Mouse (Mus musculus) cerebellum, adult 9-11 months (tissue): ENCODE measurements around the gene Wfdc12.

ENCODE experiments used
- DNase-seq: peaks from one replicate; pipeline ENCODE4 v3.0.0; 2022

The Wfdc12 gene

DNA sequence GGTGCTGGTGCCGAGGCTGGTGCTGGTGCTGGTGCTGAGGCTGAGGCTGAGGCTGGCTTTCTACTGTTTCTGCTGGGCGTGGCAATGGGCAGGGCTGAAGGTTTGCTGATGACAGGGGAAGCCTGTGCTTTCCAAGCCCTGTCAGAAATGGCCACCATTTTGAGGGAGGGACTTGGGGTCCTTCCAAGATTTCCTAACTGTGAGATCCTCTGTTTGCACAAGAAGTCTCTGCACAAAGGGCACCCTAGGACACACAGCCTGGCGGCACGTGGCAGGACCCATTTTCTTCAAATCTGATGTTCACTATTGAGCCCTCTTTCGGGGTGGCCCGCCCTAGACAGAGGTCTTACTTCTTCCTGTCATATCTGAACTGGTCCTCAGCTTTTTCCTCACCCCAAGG lies at the start of gene Wfdc12:
Gene Wfdc12, minus strand, starts transcription at position 33 of the 400 bp plus-strand sequence.
- no peak for DNase-seq

DNA sequence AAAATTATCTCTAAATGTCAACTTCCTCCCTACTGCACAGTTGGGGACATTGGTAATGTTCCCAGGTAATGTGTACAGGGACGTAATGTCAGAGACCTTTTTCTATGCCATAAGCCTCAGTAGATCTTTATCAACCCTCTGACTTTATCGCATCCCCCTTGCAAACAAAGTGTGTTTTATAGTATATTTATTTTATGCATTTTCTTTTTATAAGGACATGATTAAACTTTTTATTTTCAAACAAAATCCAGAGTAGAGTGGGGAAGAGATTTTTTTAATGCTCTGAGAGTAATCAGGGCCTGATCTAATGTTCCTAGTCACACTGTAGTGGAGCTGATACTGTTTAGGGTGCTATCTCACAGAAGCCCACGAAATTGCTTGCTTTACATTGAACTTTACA lies 48.0 kb upstream of the Wfdc12 start, which contains the start of gene Svs2:
Gene Svs2, minus strand, starts transcription at position 101 of the 400 bp plus-strand sequence.
- no peak for DNase-seq

DNA sequence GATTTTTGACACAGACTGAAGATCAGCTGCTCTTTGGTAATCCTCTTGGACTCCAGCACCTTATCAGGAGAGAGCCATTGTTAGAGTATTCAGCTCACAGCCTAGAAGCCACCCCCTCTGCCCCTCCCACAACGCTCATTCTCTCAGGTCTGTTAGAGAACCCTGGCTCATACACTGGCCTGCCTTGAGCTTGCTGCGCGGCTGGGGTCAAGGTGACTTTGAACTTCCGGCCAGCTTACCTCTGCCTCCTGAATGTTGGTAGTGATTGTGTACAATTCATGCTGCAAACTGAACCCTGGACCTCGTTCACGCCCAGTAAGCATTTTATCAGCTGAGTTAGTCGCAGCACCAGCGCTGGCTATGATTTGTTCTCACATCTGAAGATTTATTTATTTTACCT lies 42.3 kb upstream of the Wfdc12 start:
- DNase-seq = no peak

DNA sequence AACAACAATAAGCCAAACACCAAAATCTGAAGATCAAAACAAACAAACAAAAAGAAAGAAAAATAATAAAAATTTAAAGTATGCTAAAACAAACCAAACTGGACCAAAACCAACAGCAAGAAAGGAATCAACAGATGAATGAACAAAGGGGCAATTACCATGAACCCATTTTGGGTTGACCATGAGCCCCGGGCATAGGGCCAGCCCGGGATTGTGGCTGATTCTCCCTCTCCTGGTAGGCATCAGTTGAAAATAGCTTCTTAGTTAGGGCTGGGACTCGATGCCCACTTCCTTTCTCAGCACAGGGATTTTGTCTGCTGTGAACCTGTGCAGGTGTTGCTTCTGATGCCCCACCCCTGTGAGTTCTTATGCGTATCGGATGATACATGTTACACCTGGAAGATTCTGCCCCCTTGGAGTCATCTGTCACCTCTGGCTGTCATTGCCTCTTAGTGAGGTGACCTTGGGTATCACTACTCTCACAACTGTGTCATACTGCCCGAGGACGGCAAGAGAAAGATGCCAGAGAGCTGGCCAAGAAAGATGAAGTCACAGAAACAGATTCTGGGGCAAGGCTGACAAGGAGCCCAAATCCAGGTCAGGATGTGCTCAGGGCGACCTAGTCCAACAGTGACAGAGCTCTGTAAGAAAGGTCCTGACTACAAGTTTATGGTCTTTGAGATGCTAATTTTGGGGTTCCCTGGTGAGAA lies 38.1 kb upstream of the Wfdc12 start:
- peak; percentile 5 for DNase-seq

DNA sequence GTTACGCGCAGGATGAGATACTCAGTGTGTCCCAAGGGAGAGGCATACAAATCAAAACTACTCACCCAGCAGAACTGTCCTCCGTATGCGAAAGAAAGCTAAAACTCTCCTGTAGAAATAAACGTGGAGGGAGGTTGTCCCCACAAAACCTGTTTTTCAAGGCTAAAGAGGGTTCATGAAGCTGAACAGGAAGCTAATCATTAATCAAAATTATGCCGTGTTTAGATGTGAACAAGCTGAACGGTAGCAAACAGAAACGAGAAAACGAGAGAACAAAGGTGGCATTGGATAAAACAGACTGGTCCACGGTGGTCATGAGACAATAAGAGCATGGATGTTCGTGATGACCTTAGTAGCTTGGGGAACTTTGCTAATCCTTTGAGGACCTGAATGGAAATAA lies 31.1 kb upstream of the Wfdc12 start, which contains the start of gene Wfdc15b:
Gene Wfdc15b, minus strand, starts transcription at position 139 of the 400 bp plus-strand sequence.
- DNase-seq = no peak

DNA sequence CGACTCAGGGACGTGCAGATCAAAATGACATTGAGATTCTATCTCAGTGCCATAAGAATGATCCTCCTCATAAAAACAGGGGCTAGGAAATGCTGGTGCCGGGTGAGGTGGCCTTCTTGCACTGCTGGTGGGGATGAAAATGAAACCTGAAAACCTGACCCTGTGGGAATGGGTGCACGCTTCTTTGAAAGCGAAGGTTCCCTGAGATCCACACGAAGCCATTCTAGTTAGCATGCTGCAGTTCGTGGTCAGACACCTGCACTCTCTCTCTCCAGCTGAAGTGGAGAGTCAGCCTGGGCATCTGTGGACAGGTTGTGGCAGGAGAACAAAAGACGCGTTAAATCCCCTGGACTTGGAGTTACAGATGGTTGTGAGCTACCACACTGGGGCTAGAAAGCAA lies 28.9 kb upstream of the Wfdc12 start:
- no peak for DNase-seq

DNA sequence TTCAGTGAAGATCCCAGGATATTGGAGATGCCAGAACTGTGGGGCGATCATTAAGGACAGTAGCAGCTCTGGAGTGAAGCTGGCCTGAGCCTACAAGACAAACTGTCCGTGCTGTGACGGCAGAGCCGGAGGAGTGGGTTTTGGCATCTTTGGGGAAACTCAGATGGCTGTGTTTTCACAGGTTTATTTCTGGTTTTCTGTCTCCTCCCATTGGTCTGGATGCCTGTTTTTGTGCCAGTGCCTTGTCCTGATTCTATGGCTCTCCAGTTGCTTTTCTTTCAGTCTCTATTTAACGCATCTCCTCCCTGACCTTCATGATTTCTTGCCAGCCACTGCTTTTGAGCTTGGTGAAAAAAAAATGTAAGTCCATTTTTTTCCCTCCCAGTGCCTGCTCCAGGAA lies 22.3 kb upstream of the Wfdc12 start:
- DNase-seq = peak; percentile 17

DNA sequence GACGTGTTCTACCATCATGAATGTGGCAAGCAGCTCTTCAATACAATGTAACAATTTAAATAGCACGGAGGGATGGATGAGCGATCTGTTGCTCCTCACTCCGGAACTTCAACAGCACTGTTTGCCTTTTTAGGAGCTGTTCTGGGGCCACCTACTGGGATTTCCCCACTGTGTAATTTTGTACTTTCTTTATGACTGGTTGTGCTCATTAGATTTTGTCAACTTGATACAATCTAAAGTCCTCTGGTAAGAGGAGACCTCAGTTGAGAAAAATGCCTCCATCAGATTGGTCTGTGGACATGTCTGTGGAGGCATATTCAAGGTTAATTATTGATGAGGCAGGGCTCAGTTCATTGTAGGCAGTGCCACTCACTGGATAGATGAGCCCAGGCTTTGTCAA lies 20.5 kb upstream of the Wfdc12 start:
- DNase-seq = no peak

DNA sequence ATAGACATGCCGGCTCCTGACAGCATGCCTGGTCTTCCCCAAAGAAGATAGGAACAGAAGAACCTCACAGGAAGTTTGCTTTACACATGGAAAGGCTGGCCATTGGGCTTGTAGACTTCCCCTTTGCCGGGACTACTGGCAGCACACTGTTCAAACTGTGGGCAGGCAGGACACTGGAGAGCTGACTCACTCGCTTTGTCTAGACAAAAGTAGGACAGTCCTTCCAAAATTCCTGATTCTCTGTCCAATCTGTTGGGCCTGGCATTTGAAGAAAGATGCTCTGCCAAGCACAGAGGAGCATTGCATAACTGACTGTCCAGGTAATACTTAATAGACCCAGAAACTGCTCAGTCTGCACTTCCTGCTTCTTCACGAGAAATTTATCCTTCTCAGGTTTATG lies 16.3 kb upstream of the Wfdc12 start:
- peak; percentile 88 for DNase-seq

DNA sequence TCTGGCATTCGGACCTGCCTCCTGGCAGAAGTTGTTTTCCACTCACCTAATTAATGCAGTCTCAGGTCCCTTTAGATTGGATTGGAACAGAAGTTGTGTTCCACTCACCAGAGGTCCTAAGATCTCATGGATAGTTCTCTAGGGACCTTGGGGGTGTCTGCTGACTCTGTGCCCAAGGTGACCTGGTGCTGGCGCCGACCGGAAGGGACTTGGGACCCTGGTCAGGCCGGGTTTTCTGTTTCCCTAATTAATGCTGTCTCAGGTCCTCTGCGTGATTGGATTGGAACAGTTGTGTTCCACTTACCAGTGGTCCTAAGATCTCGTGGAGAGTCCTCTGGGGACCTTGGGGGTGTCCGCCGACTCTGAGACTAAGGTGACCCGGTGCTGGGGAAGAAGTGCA lies 15.6 kb upstream of the Wfdc12 start:
- DNase-seq = peak; percentile 10

DNA sequence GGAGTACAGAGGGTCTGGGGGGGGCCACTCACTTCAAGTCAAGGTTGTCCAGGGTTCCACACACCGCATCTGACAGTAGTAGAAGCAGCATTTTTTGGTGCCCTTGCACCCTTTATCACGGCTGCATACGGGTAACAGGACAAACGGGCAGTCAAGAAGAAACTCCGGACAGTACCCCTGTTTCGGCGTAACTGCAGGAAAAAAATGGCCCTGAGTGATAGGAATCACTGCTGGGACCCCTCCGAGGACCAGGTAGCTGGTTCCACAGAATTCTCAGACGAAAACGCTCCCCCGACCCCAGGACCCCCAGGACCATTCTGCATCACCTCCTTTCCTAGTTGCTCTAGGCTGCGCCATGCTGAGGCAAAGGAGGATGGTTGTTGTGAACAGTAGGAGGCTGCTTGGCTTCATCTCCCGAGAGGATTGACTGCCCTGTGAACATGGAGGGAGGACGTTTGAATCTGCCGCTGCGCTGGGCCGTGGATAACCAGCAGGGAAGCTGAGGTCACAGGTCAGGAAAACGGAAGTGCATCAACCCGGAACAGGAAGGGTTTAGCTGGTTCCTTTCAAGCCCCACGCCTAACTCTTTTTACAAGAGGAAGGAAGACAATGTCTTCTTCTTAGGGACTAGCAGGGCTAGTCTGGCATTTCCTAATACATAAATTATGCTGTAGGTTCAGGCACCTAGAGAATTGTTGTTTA lies 9.4 kb upstream of the Wfdc12 start, which contains the start of gene Wfdc15a:
Gene Wfdc15a, minus strand, starts transcription at position 505 of the 702 bp plus-strand sequence.
- DNase-seq = no peak

DNA sequence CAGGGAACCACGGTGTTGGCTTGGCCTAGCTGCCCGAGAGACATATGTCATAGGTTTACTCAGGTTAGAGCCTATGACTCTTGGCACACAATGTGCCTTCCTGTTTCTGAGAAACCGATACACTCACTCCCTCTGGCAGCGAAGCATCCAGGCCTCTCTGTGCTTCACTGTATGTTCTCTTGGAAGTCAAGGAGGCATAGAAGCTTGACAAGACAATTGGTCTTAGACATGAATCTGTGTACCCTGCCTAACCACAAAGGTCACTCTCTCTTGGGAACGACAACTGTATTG lies 6.2 kb upstream of the Wfdc12 start:
- no peak for DNase-seq

DNA sequence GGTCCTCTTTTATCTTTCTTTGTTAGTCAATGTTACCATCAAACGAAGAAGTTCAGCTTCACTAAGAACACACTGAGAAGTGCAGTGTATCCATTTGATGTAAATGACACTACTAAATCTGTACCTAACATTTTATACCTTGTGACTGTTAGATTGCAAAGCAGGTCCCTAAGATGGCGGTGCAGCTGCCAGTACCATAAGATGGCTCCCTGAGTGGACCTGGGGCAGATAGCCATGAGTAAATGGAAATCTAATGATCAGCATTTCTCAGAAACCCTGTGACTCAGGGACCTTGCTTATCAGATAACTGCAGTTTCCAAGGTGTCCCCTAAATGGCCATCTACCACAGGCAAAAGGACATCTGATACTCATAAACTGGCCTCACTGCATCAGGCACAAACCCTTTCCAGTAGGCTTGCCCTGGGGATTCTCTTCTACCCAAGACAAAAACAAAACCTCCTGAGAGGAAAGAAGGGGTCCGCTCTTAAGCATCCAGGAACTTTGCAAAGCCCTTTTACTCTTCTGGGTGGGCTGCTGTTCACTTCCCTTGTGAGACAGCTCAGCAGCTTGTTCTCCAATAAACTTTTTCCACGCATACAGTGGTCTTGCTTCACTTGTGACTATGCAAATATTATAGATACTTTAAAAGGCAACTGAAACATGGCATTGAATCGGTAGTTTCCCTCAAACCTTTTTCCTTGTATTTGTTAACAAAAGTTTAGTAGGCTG lies 5.7 kb upstream of the Wfdc12 start:
- no peak for DNase-seq

DNA sequence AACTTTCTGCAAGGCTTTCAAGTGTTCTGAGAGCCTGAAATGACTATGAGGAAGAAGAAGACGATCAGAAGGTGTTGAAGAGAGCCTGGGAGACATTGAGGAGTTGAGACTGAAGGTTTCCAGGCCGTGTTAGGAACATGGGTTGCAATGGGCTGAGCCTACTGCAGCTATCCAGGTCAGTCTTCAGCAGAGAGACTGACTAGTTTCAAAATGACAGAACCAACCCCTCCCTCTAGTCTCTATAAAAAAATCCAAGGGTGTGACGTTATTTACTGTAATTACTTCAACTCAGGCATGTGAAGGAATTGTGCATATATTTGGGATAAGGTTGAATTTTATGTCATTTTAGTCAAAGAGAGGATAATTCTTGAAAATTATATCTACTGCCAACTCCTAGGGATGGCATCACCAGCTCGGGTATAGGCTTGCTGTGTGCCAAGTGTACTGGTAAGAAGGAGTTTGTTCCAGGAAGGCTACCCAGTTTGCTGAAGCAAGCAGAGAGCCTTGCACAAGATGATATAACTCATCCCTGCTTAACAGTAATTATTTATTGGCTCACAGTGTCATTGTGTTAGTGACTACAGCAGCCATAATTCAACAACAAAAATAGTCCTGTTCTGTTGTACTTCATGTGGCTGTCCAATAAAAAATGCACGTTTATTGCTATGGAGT lies 4.7 kb upstream of the Wfdc12 start:
- DNase-seq = no peak

DNA sequence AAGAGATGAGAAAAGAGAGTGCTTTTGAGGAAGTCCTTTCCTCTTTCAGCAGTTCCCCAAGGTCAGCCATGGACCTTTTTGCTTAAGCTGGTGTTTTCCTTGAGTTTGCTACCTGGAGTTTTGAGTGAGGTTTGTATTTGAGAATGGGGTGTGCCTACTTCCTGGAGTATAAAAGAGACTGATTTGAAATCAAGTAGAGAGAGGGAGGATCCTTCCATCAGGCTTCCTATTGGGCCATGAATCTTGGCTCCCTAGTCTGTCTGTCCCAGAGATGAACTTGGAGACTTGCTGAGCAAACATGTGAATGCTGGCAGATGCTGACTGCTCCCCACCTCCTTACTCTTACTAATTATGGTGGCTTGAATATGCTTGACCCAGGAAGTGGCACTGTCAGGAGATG lies 1.9 kb upstream of the Wfdc12 start:
- no peak for DNase-seq

DNA sequence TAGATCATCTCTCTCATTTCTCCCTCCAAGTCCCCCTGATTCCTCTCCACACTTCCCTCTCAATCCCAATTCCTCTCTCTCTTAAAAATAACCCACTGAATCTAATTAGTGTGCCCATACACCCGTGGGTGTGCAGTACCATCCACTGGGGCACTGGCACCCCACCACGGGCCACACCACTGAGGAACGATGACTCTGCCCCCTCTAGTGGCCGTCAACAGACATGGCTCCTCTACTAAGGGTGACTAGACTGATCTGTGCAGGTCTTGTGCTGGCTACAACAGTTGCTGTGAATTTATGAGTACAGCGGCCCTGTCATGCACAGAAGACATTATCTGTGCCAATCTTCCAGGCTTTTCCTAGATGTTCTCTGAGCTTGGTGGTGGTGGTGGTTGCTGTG lies 1.7 kb downstream of the Wfdc12 start:
- DNase-seq = no peak

DNA sequence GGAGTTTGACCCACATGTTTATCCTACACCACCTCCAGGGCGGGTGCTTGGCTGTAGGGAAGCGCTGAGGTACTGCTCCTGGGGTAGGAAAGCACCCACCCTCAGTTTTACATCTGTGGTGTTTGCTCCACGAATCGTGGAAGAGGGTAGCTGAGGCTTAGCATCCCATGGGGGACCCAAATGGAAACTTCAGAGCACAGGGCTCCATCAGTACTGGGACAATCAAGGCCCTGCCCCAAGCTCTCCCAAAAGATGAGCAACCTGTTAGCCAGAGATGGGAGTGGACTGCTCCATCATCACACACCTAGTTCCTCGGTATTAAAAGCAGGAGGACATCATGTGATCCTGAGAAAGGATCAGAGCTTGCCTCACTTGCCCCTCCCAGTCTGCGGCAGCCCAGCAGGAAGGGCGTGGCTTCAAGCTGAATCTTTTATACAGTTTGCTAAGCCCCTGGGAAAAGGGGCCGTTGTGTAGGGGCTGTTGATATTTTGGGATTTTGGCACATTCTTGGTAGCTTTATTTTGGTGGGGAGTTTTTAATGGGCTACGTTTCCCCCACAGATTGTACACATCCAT lies 6.2 kb downstream of the Wfdc12 start:
- no peak for DNase-seq

DNA sequence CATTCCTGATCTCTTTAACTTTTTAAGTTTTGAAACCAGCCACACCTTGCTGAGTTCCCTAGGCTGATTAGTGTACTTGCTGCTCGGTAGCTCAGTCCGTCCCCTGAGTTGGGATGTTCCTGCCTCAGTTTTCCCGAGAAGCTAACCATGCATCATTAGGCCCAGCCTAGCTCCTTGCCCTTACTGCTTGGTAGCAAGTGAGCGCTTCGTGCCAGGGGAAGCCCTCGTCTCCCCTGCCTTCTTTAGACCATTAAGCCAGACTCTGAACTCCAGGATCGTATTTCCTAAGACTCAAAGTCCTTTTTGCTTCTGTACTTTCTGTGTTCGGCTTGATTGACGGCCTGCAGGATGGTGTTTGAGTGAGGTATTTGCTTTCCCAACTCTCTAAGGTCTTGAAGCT lies 7.1 kb downstream of the Wfdc12 start:
- no peak for DNase-seq

DNA sequence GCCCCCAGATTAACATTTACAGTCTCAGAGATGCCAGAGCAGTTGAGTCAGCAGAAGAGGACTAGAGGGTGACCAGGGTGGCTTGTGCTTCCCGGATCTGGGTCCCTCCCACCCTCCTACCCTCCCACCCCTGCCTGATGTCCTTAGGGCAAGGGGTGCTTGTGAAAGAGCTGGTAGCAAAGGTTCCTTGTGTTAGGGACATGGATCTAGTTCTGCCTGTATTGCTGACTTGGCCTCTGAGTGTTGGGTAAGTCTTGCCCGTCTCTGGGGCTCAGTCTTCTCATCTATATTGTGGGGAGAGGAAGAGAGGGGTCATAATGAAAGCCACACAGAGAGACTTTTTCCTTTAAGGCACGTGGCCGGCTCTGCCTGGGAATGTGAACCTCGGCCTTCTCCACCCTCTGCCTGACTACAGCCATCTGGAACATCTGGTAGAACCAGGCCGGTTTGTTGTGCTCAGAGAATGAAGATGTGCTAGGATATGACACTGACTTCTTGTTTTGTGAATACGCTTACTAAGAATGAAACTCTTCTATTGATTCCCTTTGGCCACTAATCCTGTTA lies 7.6 kb downstream of the Wfdc12 start, which contains the start of gene Wfdc5:
Gene Wfdc5, minus strand, starts transcription at position 51 of the 564 bp plus-strand sequence.
- DNase-seq = no peak

DNA sequence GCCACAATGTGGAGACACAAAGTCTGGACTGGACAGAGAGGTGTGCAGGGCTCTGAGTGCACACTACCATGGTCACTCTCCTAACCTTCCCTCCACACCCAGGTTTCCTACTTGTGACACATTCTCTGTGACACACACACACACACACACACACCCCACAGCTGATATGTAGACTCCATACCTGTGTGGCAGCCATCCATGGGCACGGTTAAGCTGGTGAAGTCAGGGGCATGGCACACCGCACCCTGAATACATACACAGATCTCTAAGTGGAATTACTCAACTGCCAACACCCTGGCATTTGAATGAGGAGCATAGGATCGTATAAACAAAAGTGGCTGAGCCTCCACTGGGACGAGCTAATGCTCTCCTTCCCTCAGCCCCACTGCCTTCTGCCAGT lies 9.6 kb downstream of the Wfdc12 start:
- no peak for DNase-seq

DNA sequence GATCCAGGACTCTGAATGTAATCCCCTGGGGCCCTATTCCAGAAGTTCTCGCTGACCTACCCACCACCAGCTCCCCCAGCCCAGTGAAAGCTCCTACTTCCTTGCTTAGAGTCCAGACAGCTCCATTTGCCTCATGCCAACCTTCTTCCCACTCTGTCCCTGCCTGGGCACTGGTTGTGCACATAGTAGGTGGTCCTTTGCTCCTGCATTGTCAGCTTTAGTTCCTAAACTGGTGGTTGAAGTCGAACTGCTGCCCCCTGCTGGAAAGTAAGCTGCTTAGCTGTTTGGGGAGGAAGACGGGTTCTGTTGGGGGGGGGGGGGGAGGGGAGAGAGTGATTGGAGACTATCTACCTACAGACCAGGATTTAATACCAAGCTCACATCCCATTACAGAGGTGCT lies 10.3 kb downstream of the Wfdc12 start:
- no peak for DNase-seq

DNA sequence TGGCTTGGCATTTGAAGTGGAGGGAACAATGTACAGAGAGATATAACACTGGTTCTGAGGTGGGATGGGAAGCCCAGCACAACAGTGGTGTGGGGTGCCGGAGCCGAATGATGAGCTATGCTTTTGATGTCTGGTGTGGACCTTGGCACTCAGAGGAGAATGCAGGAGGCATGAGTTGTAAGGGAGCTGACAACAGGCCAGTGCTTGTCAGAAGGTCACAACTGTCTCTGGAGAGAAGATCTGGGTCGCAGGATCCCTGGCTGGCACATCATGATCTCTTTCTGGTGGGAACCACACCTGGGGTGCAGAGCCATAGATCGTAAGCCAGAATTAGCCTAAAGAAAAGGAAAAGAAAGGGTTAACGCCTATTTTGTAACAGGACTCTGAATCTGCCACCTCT lies 12.6 kb downstream of the Wfdc12 start:
- DNase-seq = no peak

DNA sequence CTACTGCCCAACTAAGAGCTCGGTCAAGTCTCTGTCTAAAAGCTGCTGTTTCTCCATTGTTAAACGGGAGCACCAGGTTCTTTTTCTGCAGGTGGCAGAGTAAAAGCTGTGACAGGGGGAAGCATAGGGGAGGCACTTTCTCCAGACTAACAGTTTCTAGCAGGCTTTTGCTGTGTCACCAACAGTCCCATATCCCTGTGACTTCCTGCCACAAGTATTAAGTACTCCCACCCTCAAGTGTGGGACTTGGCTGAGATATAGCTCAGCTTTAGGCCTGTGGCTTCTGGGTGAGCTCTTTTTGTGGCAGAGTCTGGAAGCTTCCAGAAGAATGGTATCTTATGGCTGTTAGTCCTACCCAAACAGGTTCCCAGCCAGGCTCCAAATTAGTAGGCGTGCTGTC lies 14.6 kb downstream of the Wfdc12 start:
- no peak for DNase-seq
